Mouse (Mus musculus) macrophage (primary cell): ENCODE data around the gene Vmn2r50. TPM values are rescaled to one million over a fixed set of nuclear protein-coding genes. Genes with fewer than 3 reads are reported as not detected.
"Not testable (repeated sequence)": the region's sequence is repeated elsewhere in the genome, so short reads cannot be mapped to it uniquely, and the experiment has no call there.

Source experiments
- H3K27ac ChIP-seq: fragments of 350-480 bp; formaldehyde crosslinking; 2 replicates; pipeline ENCODE4 v1.9.0; 2021
- H3K36me3 ChIP-seq: fragments of 350-480 bp; formaldehyde crosslinking; 2 replicates; pipeline ENCODE4 v1.9.0; 2021; ENCODE audit errors: inconsistent target
- H3K4me3 ChIP-seq: fragments of 350-480 bp; formaldehyde crosslinking; 2 replicates; pipeline ENCODE4 v1.9.0; 2021; ENCODE audit errors: inconsistent target
- H3K79me2 ChIP-seq: fragments of 350-480 bp; formaldehyde crosslinking; 2 replicates; pipeline ENCODE4 v1.9.0; 2021; ENCODE audit errors: inconsistent target
- WGBS: methylation state at CpG from one replicate; pipeline ENCODE4 v1.1.7; 2026; ENCODE audit warnings: inconsistent platforms; ENCODE audit not compliant: missing documents; 5-methylcytosine and 5-hydroxymethylcytosine counted together
- polyA plus RNA-seq: library from polyadenylated mRNA; stranded (reverse); fragments of 250-400 nt; gene quantifications from 3 replicates; pipeline ENCODE4 v1.2.4, GENCODE M21; 2018; ENCODE audit warnings: inconsistent platforms
- total RNA-seq, 78 experiments: library from RNA; depleted of rRNA; stranded (reverse); fragments of 250-400 nt; gene quantifications; 1 replicate in 9 of 78; 2 replicates in 24 of 78; 3 replicates in 43 of 78; 4 replicates in 2 of 78; pipeline ENCODE4 v1.2.4; 2018; ENCODE audit warnings: inconsistent platforms in 56 of 78

Vmn2r50 gene
- not detected for total RNA-seq (2018; cell fraction: chromatin; rRNA removed)
- not detected for total RNA-seq (2018; cell fraction: cytosol; rRNA removed)
- not detected for total RNA-seq (2018; cell fraction: nucleus; rRNA removed)
- polyA plus RNA-seq = not detected in 3 replicates

- not testable (repeated sequence) for H3K4me3 ChIP-seq, H3K27ac ChIP-seq, H3K36me3 ChIP-seq, H3K79me2 ChIP-seq
Measured at GRCm38 (mm10) chr7:10053196-10053595, at the start of gene Vmn2r50. Vmn2r50 (minus strand) TSS chr7:10053296.

- WGBS = no CpG with 5 or more reads among the region's 2 CpGs
- H3K79me2 ChIP-seq, H3K36me3 ChIP-seq, H3K4me3 ChIP-seq, H3K27ac ChIP-seq: not testable (repeated sequence)
Measured at GRCm38 (mm10) chr7:9992157-9992556, 60.9 kb downstream of the Vmn2r50 start, which contains the start of gene Vmn2r49. Vmn2r49 (minus strand) TSS chr7:9992257.

Other genes starting within 250 kb of the Vmn2r50 start
- gene Vmn2r47, start 212.0 kb downstream of the Vmn2r50 start, polyA plus RNA-seq = not detected in 3 replicates
- gene Vmn2r48, start 99.7 kb downstream of the Vmn2r50 start, polyA plus RNA-seq = not detected in 3 replicates
- gene Vmn2r49, start 61.0 kb downstream of the Vmn2r50 start, polyA plus RNA-seq = not detected in 3 replicates
- gene Vmn2r51, start 52.4 kb upstream of the Vmn2r50 start, polyA plus RNA-seq = not detected in 3 replicates
- gene Vmn2r52, start 123.3 kb upstream of the Vmn2r50 start, polyA plus RNA-seq = not detected in 3 replicates
- gene Vmn1r66, start 224.7 kb upstream of the Vmn2r50 start, polyA plus RNA-seq = not detected in 3 replicates